Mouse (Mus musculus) bone marrow macrophage, adult 2 months (primary cell): ENCODE results near the gene Spata31d1b.

Source experiments
- CTCF ChIP-seq: IDR thresholded peaks from 2 replicates; pipeline ENCODE4 v1.5.1; 2012; ENCODE audit warnings: low read depth, mild to moderate bottlenecking, low read length, moderate library complexity
- POLR2A ChIP-seq: IDR thresholded peaks from 2 replicates; pipeline ENCODE4 v1.6.1; 2012; ENCODE audit warnings: mild to moderate bottlenecking, low read depth, low read length, borderline replicate concordance

GRCm38 (mm10) chr13:59689843-59690242 lies 22.2 kb upstream of the Spata31d1b start:
- TF ChIP-seq CTCF (no peak), POLR2A (no peak)
